Mouse (Mus musculus): Measurements from ENCODE around the gene D030056L22Rik. TPM values are rescaled to one million over a fixed set of nuclear protein-coding genes. Genes with fewer than 3 reads are reported as not detected.

The D030056L22Rik gene
- polyA plus RNA-seq, 1 experiment from 2014 or later = 34.3 TPM

DNA sequence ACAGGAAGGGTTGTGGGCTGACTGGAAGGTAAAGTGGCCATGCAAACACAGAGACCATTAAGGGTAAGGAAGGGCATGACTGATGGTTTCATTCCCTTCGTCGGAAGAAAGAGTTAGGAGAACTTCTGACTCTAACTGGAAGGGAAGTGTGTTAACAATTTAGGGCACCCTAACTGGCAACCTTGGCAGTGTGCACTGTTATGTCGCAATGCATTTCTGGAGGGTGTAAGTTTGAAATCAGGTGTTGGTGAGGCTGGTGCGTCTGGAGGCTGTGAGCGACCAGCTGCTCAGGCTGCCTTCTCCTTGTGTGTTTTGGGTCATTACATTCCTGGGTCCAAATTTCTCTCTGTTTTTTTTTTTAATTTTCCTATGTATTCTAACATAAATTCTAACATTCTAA lies 31.0 kb downstream of the D030056L22Rik start:
- Histone ChIP-seq H3K9me3 (no peaks in the 10 kb centered on the region), H3K27me3 (replicated peaks; ENCODE audit: low read depth, poor library complexity, severe bottlenecking) (no peaks in the 10 kb centered on the region; the same call in 1 of the 2 replicates), H3K36me3 (replicated peaks) (no peaks in the 10 kb centered on the region), H3K4me1 (no peaks in the 10 kb centered on the region), H3K27ac (replicated peaks) (no peak overlapping the region), H3K4me3 (no peak overlapping the region)
- 85% methylated on average over 5 of the region's 5 CpGs for WGBS
- DNase-seq (ENCODE audit: low spot score) = no peak

- Histone ChIP-seq H3K27ac (replicated peaks) (no peak overlapping the region), H3K9me3 (no peaks in the 10 kb centered on the region), H3K36me3 (replicated peaks) (no peaks in the 10 kb centered on the region), H3K4me3 (no peak overlapping the region), H3K27me3 (replicated peaks; ENCODE audit: low read depth, poor library complexity, severe bottlenecking) (peaks cover 17% of the 10 kb centered on the region), H3K4me1 (peaks cover 7% of the 10 kb centered on the region; the same call in 1 of the 2 replicates)
- WGBS = 89% methylated on average over 5 of the region's 5 CpGs
- DNase-seq (ENCODE audit: low spot score) = no peak
Observed at GRCm38 (mm10) chr19:18746576-18747340, 33.8 kb downstream of the D030056L22Rik start.

DNA sequence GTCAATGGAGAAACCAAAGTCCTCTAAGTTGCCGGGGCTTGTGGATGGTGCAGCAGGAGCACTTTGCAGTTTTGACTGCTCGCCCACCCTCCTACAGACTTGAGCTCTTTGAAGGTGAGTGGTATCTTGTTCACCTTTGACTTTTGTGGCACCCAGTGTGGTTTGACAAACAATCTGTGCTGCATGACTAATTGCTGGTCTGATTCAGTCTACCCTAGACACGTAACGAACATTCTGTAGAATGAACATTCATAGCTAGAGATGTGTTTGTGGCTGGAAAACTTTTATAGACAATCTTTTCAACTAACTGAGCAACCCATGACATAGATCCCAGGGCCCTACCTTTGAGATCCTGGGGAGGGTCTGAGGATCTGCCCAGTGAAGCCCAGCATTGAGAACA lies 34.4 kb downstream of the D030056L22Rik start:
- 87% methylated on average over 4 of the region's 4 CpGs for WGBS
- Histone ChIP-seq H3K36me3 (replicated peaks) (no peaks in the 10 kb centered on the region), H3K4me3 (no peak overlapping the region), H3K27me3 (replicated peaks; ENCODE audit: low read depth, poor library complexity, severe bottlenecking) (peaks cover 17% of the 10 kb centered on the region), H3K9me3 (no peaks in the 10 kb centered on the region), H3K4me1 (peaks cover 7% of the 10 kb centered on the region; the same call in 1 of the 2 replicates), H3K27ac (replicated peaks) (no peak overlapping the region)
- no peak for DNase-seq (ENCODE audit: low spot score)

- H3K27ac ChIP-seq (replicated peaks) = 0 out of 2 replicates have a peak within 1 kb of the TSS, but pooled peaks have one; percentile 15
- peak within 1 kb of the TSS; percentile 57 for H3K4me3 ChIP-seq
- peak; percentile 45 for DNase-seq (ENCODE audit: low spot score)
- peaks cover 17% of the 10 kb centered on the region for H3K27me3 ChIP-seq (replicated peaks; ENCODE audit: low read depth, poor library complexity, severe bottlenecking)
- H3K4me1 ChIP-seq = peaks cover 7% of the 10 kb centered on the region; the same call in 1 of the 2 replicates
- no peaks in the 10 kb centered on the region for H3K9me3 ChIP-seq
- H3K36me3 ChIP-seq (replicated peaks) = no peaks in the 10 kb centered on the region
- WGBS = 5% methylated on average over 41 of the region's 41 CpGs
Observed at GRCm38 (mm10) chr19:18749598-18750339, 36.8 kb downstream of the D030056L22Rik start, which contains the start of gene Trpm6. Gene Trpm6 (plus strand): TSS chr19:18749983.

GRCm38 (mm10) chr19:18757191-18757590 lies 44.2 kb downstream of the D030056L22Rik start:
- no peaks in the 10 kb centered on the region for H3K9me3 ChIP-seq
- no peak for DNase-seq (ENCODE audit: low spot score)
- no peaks in the 10 kb centered on the region for H3K27me3 ChIP-seq (replicated peaks; ENCODE audit: low read depth, poor library complexity, severe bottlenecking)
- no peak overlapping the region for H3K4me3 ChIP-seq
- H3K36me3 ChIP-seq (replicated peaks) = no peaks in the 10 kb centered on the region
- H3K27ac ChIP-seq (replicated peaks) = no peak overlapping the region
- H3K4me1 ChIP-seq = peaks cover 9% of the 10 kb centered on the region

- Histone ChIP-seq H3K27ac (replicated peaks) (no peak overlapping the region), H3K9me3 (no peaks in the 10 kb centered on the region), H3K4me3 (no peak overlapping the region), H3K36me3 (replicated peaks) (no peaks in the 10 kb centered on the region), H3K27me3 (replicated peaks; ENCODE audit: low read depth, poor library complexity, severe bottlenecking) (no peaks in the 10 kb centered on the region), H3K4me1 (peaks cover 9% of the 10 kb centered on the region)
- no peak for DNase-seq (ENCODE audit: low spot score)
- 43% methylated on average over 4 of the region's 4 CpGs for WGBS
Observed at GRCm38 (mm10) chr19:18757706-18758105, 44.7 kb downstream of the D030056L22Rik start.

DNA sequence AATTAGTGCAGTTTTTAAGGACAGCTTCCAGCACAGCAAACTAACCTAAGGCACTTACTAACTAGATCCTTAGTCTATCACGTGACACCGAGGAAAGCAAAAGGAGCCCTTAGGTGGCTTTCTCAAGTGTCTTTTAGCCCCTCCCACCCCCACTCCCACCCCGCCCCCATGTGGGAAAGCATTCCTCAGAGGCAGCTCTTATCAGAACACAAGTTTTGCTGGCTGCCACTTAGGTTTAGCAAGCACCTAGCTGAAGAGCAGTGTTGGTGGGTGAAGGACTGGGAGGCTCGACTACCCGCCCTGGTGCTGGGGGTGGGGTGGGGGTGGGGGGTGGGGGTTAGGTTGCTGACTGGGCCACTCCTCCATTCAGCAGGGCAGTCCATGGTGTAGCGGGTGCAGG lies 45.3 kb downstream of the D030056L22Rik start:
- H3K27ac ChIP-seq (replicated peaks) = no peak overlapping the region
- no peaks in the 10 kb centered on the region for H3K36me3 ChIP-seq (replicated peaks)
- no peaks in the 10 kb centered on the region for H3K27me3 ChIP-seq (replicated peaks; ENCODE audit: low read depth, poor library complexity, severe bottlenecking)
- peak; percentile 13 for DNase-seq (ENCODE audit: low spot score)
- WGBS = 30% methylated on average over 6 of the region's 6 CpGs
- no peak overlapping the region for H3K4me3 ChIP-seq
- no peaks in the 10 kb centered on the region for H3K9me3 ChIP-seq
- peaks cover 9% of the 10 kb centered on the region for H3K4me1 ChIP-seq

- peaks cover 9% of the 10 kb centered on the region for H3K4me1 ChIP-seq
- no peaks in the 10 kb centered on the region for H3K36me3 ChIP-seq (replicated peaks)
- no peak for DNase-seq (ENCODE audit: low spot score)
- no peak overlapping the region for H3K27ac ChIP-seq (replicated peaks)
- 42% methylated on average over 9 of the region's 9 CpGs for WGBS
- H3K27me3 ChIP-seq (replicated peaks; ENCODE audit: low read depth, poor library complexity, severe bottlenecking) = no peaks in the 10 kb centered on the region
- H3K4me3 ChIP-seq = no peak overlapping the region
- no peaks in the 10 kb centered on the region for H3K9me3 ChIP-seq
Observed at GRCm38 (mm10) chr19:18758916-18759315, 45.9 kb downstream of the D030056L22Rik start.

DNA sequence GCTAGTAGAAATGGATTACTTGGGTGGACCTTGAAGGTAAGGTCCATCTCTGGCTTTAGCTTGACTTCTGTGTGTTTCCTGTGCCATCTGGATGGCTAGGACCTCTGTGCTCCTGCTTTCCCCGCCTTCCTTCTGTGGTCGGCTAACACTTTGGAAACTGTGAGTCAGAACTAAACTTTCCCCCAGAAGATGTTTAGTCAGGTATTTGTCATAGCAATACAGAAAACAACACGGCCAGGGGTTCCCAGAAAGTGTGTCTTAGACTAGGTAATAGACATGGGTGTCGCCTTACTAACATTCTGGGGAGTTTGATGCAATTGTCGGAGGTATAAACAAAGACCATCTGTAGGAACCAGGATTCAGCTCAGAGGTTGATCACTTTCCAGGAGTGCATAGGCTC lies 53.4 kb downstream of the D030056L22Rik start:
- Histone ChIP-seq H3K4me1 (no peaks in the 10 kb centered on the region), H3K27me3 (replicated peaks; ENCODE audit: low read depth, poor library complexity, severe bottlenecking) (no peaks in the 10 kb centered on the region), H3K27ac (replicated peaks) (no peak overlapping the region), H3K4me3 (no peak overlapping the region), H3K36me3 (replicated peaks) (no peaks in the 10 kb centered on the region), H3K9me3 (no peaks in the 10 kb centered on the region)
- 79% methylated on average over 5 of the region's 5 CpGs for WGBS
- DNase-seq (ENCODE audit: low spot score) = no peak

Other genes starting within 250 kb of the D030056L22Rik start
- gene Ostf1, start 81.4 kb upstream of the D030056L22Rik start, polyA plus RNA-seq (2016; fragmentation: Nextera tagmentation; extraction: Ambion mirVana) = 35.0 and 37.0 TPM in 2 replicates
- gene Nmrk1, start 81.2 kb upstream of the D030056L22Rik start, polyA plus RNA-seq (2016; fragmentation: Nextera tagmentation; extraction: Ambion mirVana) = 8.1 and 8.7 TPM in 2 replicates
- 27.8 and 29.9 TPM in 2 replicates for gene Carnmt1, start 42.4 kb upstream of the D030056L22Rik start, polyA plus RNA-seq (2016; fragmentation: Nextera tagmentation; extraction: Ambion mirVana)
- 0.21 and 0.41 TPM in 2 replicates for gene Trpm6, start 36.8 kb downstream of the D030056L22Rik start, polyA plus RNA-seq (2016; fragmentation: Nextera tagmentation; extraction: Ambion mirVana)

Measured in embryonic facial prominence, embryonic 10.5 days (tissue).